Mouse (Mus musculus) liver, embryonic 14.5 days (tissue): ENCODE results near the gene Ssh3. TPM values are rescaled to one million over a fixed set of nuclear protein-coding genes. Genes with fewer than 3 reads are reported as not detected.

Experiments used
- ATAC-seq: fragments of 200-750 bp; cut with Nextera tagmentation; 2 replicates; pipeline ENCODE4 v1.8.0; 2017; ENCODE audit warnings: moderate number of reproducible peaks, mild to moderate bottlenecking, moderate library complexity; ENCODE audit not compliant: insufficient read depth
- DNase-seq, 3 experiments: peaks; one replicate each; pipeline ENCODE4 v3.0.0-alpha.2; 2012 to 2013; ENCODE audit warnings: low read depth in 3 of 3, low spot score in 3 of 3
- H3K27ac ChIP-seq: fragments of 300-500 bp; sonication (generic); 2 replicates; pipeline ENCODE4 v1.5.1; 2014; ENCODE audit warnings: moderate library complexity, mild to moderate bottlenecking, control low read depth, inconsistent platforms
- H3K27me3 ChIP-seq: fragments of 300-500 bp; sonication (generic); 2 replicates; pipeline ENCODE4 v1.6.1; 2014; ENCODE audit warnings: mild to moderate bottlenecking, low read length, moderate library complexity; ENCODE audit not compliant: control insufficient read depth, insufficient read depth
- H3K36me3 ChIP-seq: fragments of 300-500 bp; sonication (generic); replicated peaks from 2 replicates; pipeline ENCODE4 v1.6.1; 2014; ENCODE audit warnings: low read depth; ENCODE audit not compliant: control insufficient read depth, insufficient read depth
- H3K4me1 ChIP-seq, 2 experiments: fragments of 200-500 bp in 1 of 2; fragments of 300-500 bp in 1 of 2; sonication (generic) in 1 of 2; replicated peaks; 2 replicates each; pipeline ENCODE4 v1.6.1; 2012 to 2014; ENCODE audit warnings: antibody characterized with exemption in 1 of 2, inconsistent platforms in 1 of 2, low read length in 1 of 2; ENCODE audit not compliant: control insufficient read depth in 2 of 2, insufficient read depth in 2 of 2
- H3K4me2 ChIP-seq: fragments of 300-500 bp; sonication (generic); 2 replicates; pipeline ENCODE4 v1.6.1; 2014; ENCODE audit warnings: low read depth, mild to moderate bottlenecking, control low read depth, moderate library complexity
- H3K4me3 ChIP-seq, 2 experiments: fragments of 200-500 bp in 1 of 2; fragments of 300-500 bp in 1 of 2; sonication (generic) in 1 of 2; 2 replicates each; pipeline ENCODE4 v1.5.1; 2012 to 2014; ENCODE audit warnings: low read depth in 2 of 2, low read length in 2 of 2, mild to moderate bottlenecking in 2 of 2, control low read depth in 1 of 2, inconsistent platforms in 1 of 2, moderate library complexity in 1 of 2; ENCODE audit not compliant: insufficient read depth in 1 of 2
- H3K9ac ChIP-seq: fragments of 300-500 bp; sonication (generic); replicated peaks from 2 replicates; pipeline ENCODE4 v1.6.1; 2014; ENCODE audit warnings: mild to moderate bottlenecking, control low read depth, moderate library complexity
- H3K9me3 ChIP-seq: fragments of 300-500 bp; sonication (generic); 2 replicates; pipeline ENCODE4 v1.6.1; 2016; ENCODE audit warnings: low read length, mixed read lengths; ENCODE audit not compliant: control insufficient read depth
- CTCF ChIP-seq: IDR thresholded peaks from 2 replicates; pipeline ENCODE4 v1.5.1; 2016; ENCODE audit warnings: antibody characterized with exemption, low read depth, control low read depth
- EP300 ChIP-seq: IDR thresholded peaks from 2 replicates; pipeline ENCODE4 v1.6.1; 2016; ENCODE audit warnings: antibody characterized with exemption, low read depth
- WGBS: fragments of 180-500 bp; shearing (Covaris S2); extraction: QIAGEN DNeasy Blood & Tissue Kit; methylation state at CpG from one replicate; pipeline ENCODE4 v1.1.7; 2014; ENCODE audit not compliant: insufficient replicate concordance; 5-methylcytosine and 5-hydroxymethylcytosine counted together
- polyA plus RNA-seq, 2 experiments: library from polyadenylated mRNA; depleted of rRNA in 1 of 2; stranded (reverse) in 1 of 2; unstranded in 1 of 2; fragments of >200 nt; fragmentation: Nextera tagmentation in 1 of 2; extraction: Ambion mirVana in 1 of 2; gene quantifications; 2 replicates each; pipeline versions ENCODE4 v1.2.1 to v1.2.3; 2012 to 2014

The Ssh3 gene
- polyA plus RNA-seq, 2 experiments = 1.4 to 2.8 TPM

- 21% methylated on average over 1 of the region's 1 CpGs for WGBS
These were observed 22.0 kb downstream of the Ssh3 start for GRCm38 (mm10) chr19:4247010-4247409.

GRCm38 (mm10) chr19:4244775-4245174, 24.2 kb downstream of the Ssh3 start:
- H3K9me3 ChIP-seq = no peaks in the 10 kb centered on the region
- no peak overlapping the region for H3K4me3 ChIP-seq
- 63% methylated on average over 6 of the region's 6 CpGs for WGBS
- H3K36me3 ChIP-seq = no peaks in the 10 kb centered on the region
- no peak for DNase-seq
- no peak overlapping the region for H3K4me2 ChIP-seq
- no peak for TF ChIP-seq CTCF
- TF ChIP-seq EP300 = no peak
- H3K27ac ChIP-seq = no peak overlapping the region
- H3K4me1 ChIP-seq = no peaks in the 10 kb centered on the region
- H3K27me3 ChIP-seq = no peaks in the 10 kb centered on the region; the same call in 1 of the 2 replicates
- ATAC-seq = no peak
- H3K9ac ChIP-seq = no peak overlapping the region

More at GRCm38 (mm10) chr19:4247010-4247409, 22.0 kb downstream of the Ssh3 start:
- Histone ChIP-seq H3K4me1 (no peaks in the 10 kb centered on the region), H3K9me3 (no peaks in the 10 kb centered on the region), H3K9ac (no peak overlapping the region), H3K4me2 (no peak overlapping the region), H3K27ac (no peak overlapping the region), H3K27me3 (no peaks in the 10 kb centered on the region; the same call in 1 of the 2 replicates), H3K36me3 (no peaks in the 10 kb centered on the region), H3K4me3 (no peak overlapping the region)
- ATAC-seq (no peak), DNase-seq (no peak)
- TF ChIP-seq EP300 (no peak), CTCF (peak; percentile 38; the same call in 1 of the 2 replicates)

- Histone ChIP-seq H3K27ac (no peak overlapping the region), H3K9ac (no peak overlapping the region), H3K9me3 (no peaks in the 10 kb centered on the region), H3K4me1 (no peaks in the 10 kb centered on the region), H3K27me3 (no peaks in the 10 kb centered on the region; the same call in 1 of the 2 replicates), H3K4me3 (no peak overlapping the region), H3K36me3 (no peaks in the 10 kb centered on the region), H3K4me2 (no peak overlapping the region)
- TF ChIP-seq CTCF = peak; percentile 44
- TF ChIP-seq EP300 = no peak
- DNase-seq = no peak
- WGBS = 37% methylated on average over 3 of the region's 3 CpGs
- no peak for ATAC-seq
These were observed 26.6 kb downstream of the Ssh3 start for GRCm38 (mm10) chr19:4242416-4242815.

GRCm38 (mm10) chr19:4240247-4240668, 28.7 kb downstream of the Ssh3 start:
- Histone ChIP-seq H3K9me3 (no peaks in the 10 kb centered on the region), H3K36me3 (no peaks in the 10 kb centered on the region), H3K4me2 (no peak overlapping the region), H3K27me3 (no peaks in the 10 kb centered on the region; the same call in 1 of the 2 replicates), H3K4me3 (no peak overlapping the region), H3K9ac (no peak overlapping the region), H3K4me1 (no peaks in the 10 kb centered on the region), H3K27ac (no peak overlapping the region)
- DNase-seq = no peak
- ATAC-seq = no peak
- WGBS = 53% methylated on average over 8 of the region's 8 CpGs
- TF ChIP-seq EP300 (no peak), CTCF (no peak)

GRCm38 (mm10) chr19:4234548-4234947, 34.4 kb downstream of the Ssh3 start:
- no peaks in the 10 kb centered on the region for H3K9me3 ChIP-seq
- 66% methylated on average over 4 of the region's 4 CpGs for WGBS
- no peak overlapping the region for H3K4me2 ChIP-seq
- no peak overlapping the region for H3K4me3 ChIP-seq
- peaks cover 5 to 13% of the 10 kb centered on the region in 2 experiments; a peak in 3 of 4 replicates for H3K4me1 ChIP-seq
- H3K27me3 ChIP-seq = no peaks in the 10 kb centered on the region
- ATAC-seq = no peak
- no peak overlapping the region for H3K9ac ChIP-seq
- no peak for DNase-seq
- TF ChIP-seq CTCF = no peak
- no peak for TF ChIP-seq EP300
- no peak overlapping the region for H3K27ac ChIP-seq
- no peaks in the 10 kb centered on the region for H3K36me3 ChIP-seq
